Mouse (Mus musculus) leukemia stem cell, adult 10-12 weeks (primary cell): Measurements from ENCODE around the gene Slc4a5. TPM values are rescaled to one million over a fixed set of nuclear protein-coding genes. Genes with fewer than 3 reads are reported as not detected.

ENCODE experiments used
- polyA plus RNA-seq: library from polyadenylated mRNA; stranded (reverse); fragments of >175 nt; gene quantifications from 2 replicates; pipeline ENCODE4 v1.2.3, GENCODE M21; 2012; ENCODE audit warnings: low replicate concordance

The Slc4a5 gene
- polyA plus RNA-seq, result 0.69 and 0.90 TPM in 2 replicates

GRCm38 (mm10) chr6:83219814-83220213 lies at the start of gene Slc4a5:
Gene Slc4a5, plus strand, starts transcription at chr6:83219828.

GRCm38 (mm10) chr6:83325525-83326393 lies 106.1 kb downstream of the Slc4a5 start, which contains the start of the genes Mthfd2 and Mob1a:
Gene Mthfd2, minus strand, starts transcription at chr6:83325908.
Gene Mob1a, plus strand, starts transcription at chr6:83326016.

GRCm38 (mm10) chr6:83348873-83349272 lies 129.2 kb downstream of the Slc4a5 start, which contains the start of gene Bola3:
Gene Bola3, plus strand, starts transcription at chr6:83349147.

Other genes starting within 250 kb of the Slc4a5 start
- 104 and 126 TPM in 2 replicates for gene Dok1, start 186.4 kb upstream of the Slc4a5 start, polyA plus RNA-seq
- 0.38 and 0.65 TPM in 2 replicates for gene Loxl3, start 185.7 kb upstream of the Slc4a5 start, polyA plus RNA-seq
- gene Aup1, start 165.3 kb upstream of the Slc4a5 start, polyA plus RNA-seq, result 2,900 and 3,028 TPM in 2 replicates
- 109 and 120 TPM in 2 replicates for gene Htra2, start 164.6 kb upstream of the Slc4a5 start, polyA plus RNA-seq
- gene Dqx1, start 162.0 kb upstream of the Slc4a5 start, polyA plus RNA-seq, result 0.99 and 1.8 TPM in 2 replicates
- 0.15 TPM in 1 of 2 replicates, not detected in the other for gene Tlx2, start 149.5 kb upstream of the Slc4a5 start, polyA plus RNA-seq
- gene Pcgf1, start 142.0 kb upstream of the Slc4a5 start, polyA plus RNA-seq, result 15.7 and 19.3 TPM in 2 replicates
- gene Lbx2, start 133.5 kb upstream of the Slc4a5 start, polyA plus RNA-seq, result 0.77 TPM in 1 of 2 replicates, not detected in the other
- gene Ccdc142, start 118.2 kb upstream of the Slc4a5 start, polyA plus RNA-seq, result 5.3 and 13.7 TPM in 2 replicates
- 5.9 and 8.9 TPM in 2 replicates for gene Gm42688, start 118.2 kb upstream of the Slc4a5 start, polyA plus RNA-seq
- gene Mrpl53, start 110.8 kb upstream of the Slc4a5 start, polyA plus RNA-seq, result 27.5 and 42.2 TPM in 2 replicates
- 479 and 532 TPM in 2 replicates for gene Mogs, start 104.3 kb upstream of the Slc4a5 start, polyA plus RNA-seq
- gene Wbp1, start 98.3 kb upstream of the Slc4a5 start, polyA plus RNA-seq, result 40.1 and 107 TPM in 2 replicates
- 180 and 401 TPM in 2 replicates for gene Ino80b, start 94.4 kb upstream of the Slc4a5 start, polyA plus RNA-seq
- gene Rtkn, start 84.4 kb upstream of the Slc4a5 start, polyA plus RNA-seq, result 1.6 and 2.5 TPM in 2 replicates
- gene Wdr54, start 63.4 kb upstream of the Slc4a5 start, polyA plus RNA-seq, result 0.56 TPM in 1 of 2 replicates, not detected in the other
- 0.08 TPM in 1 of 2 replicates, not detected in the other for gene 1700003E16Rik, start 63.4 kb upstream of the Slc4a5 start, polyA plus RNA-seq
- gene Dctn1, start 53.9 kb upstream of the Slc4a5 start, polyA plus RNA-seq, result 545 and 1,010 TPM in 2 replicates
- gene Mthfd2, start 106.1 kb downstream of the Slc4a5 start, polyA plus RNA-seq, result 19.7 and 68.0 TPM in 2 replicates
- gene Mob1a, start 106.2 kb downstream of the Slc4a5 start, polyA plus RNA-seq, result 120 and 147 TPM in 2 replicates
- gene Bola3, start 129.3 kb downstream of the Slc4a5 start, polyA plus RNA-seq, result 44.1 and 110 TPM in 2 replicates
- 22.8 and 89.4 TPM in 2 replicates for gene Tet3, start 239.3 kb downstream of the Slc4a5 start, polyA plus RNA-seq